Mouse (Mus musculus) hematopoietic stem cell, adult 5-6 weeks (primary cell): Measurements from ENCODE around the gene Prr15l. TPM values are rescaled to one million over a fixed set of nuclear protein-coding genes. Genes with fewer than 3 reads are reported as not detected.

Source experiments
- ATAC-seq, 2 experiments: fragments of 125-278 bp in 1 of 2; replicated peaks in 1 of 2; 2 replicates each; pipeline ENCODE4 v1.8.0; 2016 to 2017; ENCODE audit warnings: inconsistent platforms in 2 of 2, mild to moderate bottlenecking in 2 of 2, moderate number of reproducible peaks in 2 of 2, low read depth in 1 of 2, moderate TSS enrichment in 1 of 2; ENCODE audit not compliant: low FRiP score in 2 of 2, poor library complexity in 2 of 2, severe bottlenecking in 2 of 2, insufficient read depth in 1 of 2, low TSS enrichment in 1 of 2
- total RNA-seq: library from RNA; stranded (forward); fragments of 172-1452, 232-1000 nt; gene quantifications from 2 replicates; pipeline ENCODE4 v1.2.3, GENCODE M21; 2017

Prr15l gene
- total RNA-seq, 1 experiment from 2014 or later: 0.74 TPM

- ATAC-seq: peak; percentile 49 to 65
These were observed 39.8 kb downstream of the Prr15l start for GRCm38 (mm10) chr11:96967544-96968269.

- no peak for ATAC-seq
These were observed 40.6 kb downstream of the Prr15l start for GRCm38 (mm10) chr11:96968476-96968875.

GRCm38 (mm10) chr11:96969280-96969722 lies 41.4 kb downstream of the Prr15l start:
- no peak for ATAC-seq

GRCm38 (mm10) chr11:96969746-96970145 lies 41.8 kb downstream of the Prr15l start:
- ATAC-seq: no peak

GRCm38 (mm10) chr11:96970341-96970740 lies 42.4 kb downstream of the Prr15l start:
- ATAC-seq: no peak

GRCm38 (mm10) chr11:96972906-96973305 lies 45.0 kb downstream of the Prr15l start:
- ATAC-seq: no peak

DNA sequence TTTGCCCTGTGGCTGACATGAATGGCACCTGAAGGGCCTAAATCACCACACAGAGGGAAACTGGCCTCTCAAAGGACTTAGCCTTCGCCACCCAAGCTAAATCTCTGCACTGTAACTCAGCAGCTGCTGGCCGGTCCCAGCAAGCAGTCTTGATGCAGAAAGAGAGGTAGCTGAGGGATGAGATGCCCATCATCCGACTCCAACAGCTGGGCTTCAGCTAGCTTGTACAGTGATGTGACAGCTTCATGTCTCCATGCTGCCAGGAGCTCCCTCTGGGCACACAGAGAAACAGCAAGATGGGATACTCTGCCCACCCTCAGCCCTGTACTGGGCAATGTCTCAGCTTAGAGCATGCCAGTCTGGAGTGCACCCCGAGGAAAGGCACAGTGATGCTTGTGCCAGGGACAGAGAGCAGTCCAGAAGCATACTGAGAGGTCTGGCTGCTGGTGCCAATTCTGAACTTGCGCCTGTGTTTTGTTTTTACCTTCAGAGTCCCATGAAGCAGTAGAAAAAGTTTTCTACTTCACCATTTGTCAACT lies 45.6 kb downstream of the Prr15l start:
- ATAC-seq: no peak

- ATAC-seq: no peak
These were observed 46.9 kb downstream of the Prr15l start for GRCm38 (mm10) chr11:96974813-96975212.

DNA sequence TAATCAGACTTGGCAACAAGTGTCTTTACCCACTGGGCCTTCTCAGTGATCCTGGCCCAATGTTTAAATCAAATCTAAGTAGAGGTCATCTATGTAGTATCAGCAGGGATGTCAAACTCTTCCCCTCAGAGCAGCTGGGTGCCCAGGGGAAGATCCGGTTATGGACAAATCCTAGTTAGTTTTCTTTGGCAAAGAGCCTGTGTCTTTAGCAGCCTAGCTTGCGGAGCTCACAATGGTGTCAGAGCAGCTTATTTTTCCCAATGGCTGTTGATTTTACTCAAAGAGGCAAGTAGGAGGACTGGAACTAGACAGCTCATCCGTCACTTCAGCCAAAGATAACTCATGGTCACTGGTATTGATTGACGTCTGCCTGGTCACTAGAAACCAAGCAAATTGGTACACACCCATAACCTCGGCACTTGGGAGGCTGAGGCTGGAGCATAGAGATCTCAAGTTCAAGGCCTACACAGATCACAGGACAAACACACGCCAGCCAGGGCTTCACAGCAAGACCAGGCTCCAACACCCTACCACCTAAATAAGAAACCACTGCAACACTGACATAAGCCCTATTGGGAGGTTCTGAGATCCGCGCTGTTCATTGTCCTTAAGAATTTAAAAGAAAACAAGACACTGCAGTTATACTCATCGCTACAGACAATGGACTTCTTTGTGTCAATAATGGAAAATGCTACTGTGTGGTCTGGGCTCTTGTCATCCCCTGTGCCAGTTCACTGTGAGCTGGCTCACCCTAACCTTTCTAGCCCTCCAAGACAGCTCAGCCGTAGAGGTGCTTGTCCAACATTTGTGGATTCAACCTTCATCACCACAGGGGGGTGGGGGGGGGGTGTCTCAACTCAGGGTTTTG lies 47.8 kb downstream of the Prr15l start:
- ATAC-seq: no peak

GRCm38 (mm10) chr11:96976379-96976687 lies 48.4 kb downstream of the Prr15l start:
- no peak for ATAC-seq

DNA sequence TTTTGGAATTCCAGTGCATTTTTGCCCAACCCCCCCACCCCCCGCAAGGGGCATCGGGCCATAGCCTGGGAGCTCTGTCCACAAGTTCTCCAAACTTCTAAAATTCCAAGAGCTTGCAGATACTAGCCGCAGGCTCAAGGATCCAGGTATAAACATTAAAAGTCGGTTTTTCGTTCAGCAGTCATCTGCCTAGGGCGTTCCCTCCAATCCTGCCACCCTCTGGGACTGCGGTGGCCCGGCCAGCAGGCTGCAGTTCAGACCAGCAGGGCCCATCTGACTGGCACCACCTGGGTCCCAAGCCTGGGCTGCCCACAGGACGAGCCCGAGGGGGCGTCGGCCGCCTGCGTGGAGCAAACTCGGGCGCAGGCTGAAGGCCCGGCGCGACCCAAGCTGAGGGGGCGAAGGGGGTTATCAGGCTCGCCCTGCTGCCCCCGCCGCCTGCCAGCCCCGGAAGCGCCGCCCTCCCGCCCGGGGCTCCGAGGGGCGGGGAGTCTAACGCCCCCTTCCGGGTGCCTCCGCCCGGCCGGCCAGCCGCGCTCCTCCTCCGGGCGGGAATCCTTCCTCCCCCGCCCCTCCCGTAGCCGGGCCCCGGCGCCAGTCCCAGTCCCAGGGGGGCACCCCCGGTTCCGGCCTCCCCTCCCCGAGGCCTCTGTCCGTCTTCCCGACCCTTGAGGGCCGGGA lies 49.1 kb downstream of the Prr15l start:
- peak in 1 of 2 experiments; percentile 6; a peak in 1 of 4 replicates for ATAC-seq

DNA sequence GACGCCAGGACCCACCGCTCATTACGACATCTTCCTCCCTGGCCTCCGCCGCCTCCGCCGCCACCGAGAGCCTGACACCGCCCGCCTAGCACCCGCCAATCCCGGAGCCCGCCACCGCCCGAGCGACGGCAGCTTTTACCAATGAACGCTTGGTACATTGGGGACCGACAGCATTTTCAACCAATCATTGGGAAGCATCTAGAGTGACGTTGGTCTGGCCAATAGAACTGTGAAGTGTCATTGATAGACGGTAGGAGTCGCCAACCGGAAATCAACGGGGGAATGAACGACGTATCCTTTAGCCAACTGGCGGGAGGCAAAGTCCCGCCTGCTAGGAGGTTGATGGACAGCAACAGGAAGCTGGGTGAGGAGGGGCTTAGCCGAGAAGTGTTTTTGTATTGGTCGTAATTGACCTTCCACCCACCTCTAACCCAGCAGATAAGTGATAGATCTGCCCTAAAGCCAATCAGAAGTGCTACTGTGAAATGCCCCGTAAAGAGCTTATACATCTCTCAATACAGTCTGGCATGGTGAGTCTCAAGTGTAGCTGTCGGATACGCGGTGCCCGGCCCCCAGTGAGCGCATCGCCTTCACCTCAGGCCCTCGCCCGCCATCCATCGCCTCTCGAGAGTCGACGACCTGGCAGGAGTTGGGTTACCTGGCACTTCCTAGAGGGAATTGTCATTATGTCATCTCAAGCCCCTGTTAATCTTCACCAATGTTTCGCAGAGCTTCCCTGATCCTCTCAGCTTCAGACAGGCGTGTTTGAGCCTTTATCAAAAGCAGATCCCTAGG lies 49.9 kb downstream of the Prr15l start:
- peak; percentile 93 for ATAC-seq

DNA sequence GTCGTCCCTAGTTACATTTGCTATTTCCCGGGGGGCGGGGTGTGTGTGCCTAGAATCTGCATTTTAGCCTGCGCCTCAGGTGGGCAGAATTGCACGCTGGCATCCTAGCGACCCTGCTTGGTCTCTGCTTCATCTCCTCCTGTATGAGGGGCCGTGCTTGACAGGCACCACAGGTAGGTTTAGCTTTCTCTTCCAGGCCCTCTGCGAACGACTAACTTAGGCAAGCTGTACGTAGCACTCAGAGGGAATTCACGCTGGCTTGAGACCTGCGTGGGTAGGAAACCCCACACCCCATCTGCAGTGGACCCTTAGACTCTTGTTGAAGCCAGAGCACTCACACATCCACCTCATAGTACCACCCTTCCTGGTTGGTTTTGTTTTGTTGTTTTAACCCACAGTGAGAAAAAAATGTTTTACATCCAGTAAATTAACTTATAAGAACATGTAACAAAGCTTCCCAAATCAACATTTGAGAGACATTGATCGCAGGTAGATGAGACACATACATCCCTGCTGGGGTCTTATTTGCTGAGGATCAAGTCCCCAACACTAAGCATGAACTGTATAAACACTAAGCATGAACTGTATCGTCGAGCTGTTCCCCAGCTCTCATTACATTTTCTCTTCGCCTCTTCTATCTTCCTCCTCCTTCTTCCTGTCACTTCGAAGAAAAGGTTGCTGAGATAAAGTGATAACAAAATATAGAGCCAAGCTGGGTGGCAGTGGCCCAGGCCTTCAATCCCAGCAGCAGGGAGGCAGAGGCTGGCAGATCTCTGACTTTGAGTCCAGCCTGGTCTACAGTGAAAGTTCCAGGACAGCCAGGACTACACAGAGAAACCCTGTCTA lies 50.7 kb downstream of the Prr15l start:
- no peak for ATAC-seq

GRCm38 (mm10) chr11:96979329-96979728 lies 51.4 kb downstream of the Prr15l start:
- no peak for ATAC-seq

GRCm38 (mm10) chr11:96980021-96980420 lies 52.1 kb downstream of the Prr15l start:
- ATAC-seq: no peak

DNA sequence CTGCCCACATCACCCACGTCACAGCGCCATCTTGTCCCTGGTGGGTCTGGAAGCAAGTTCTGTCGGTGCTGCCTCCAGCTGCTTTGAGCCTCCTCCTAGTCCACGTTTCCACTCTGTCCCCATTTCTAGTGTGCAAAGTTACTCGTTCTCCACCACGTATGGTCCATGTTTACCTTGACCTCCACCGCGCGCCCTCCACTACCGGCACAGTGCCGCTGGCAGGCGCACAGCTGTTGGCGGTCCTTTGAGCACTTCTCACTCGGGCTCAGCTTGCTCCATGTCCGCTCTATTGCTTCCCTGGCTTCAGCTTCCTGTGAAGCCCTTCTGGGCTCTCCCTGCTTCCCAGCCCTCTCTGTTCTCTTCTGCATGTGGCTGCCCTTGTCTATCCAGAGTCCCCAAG lies 53.6 kb downstream of the Prr15l start:
- ATAC-seq: no peak
